ENCODE assay signal across 8 mouse cellular contexts in the genomic region with DNA sequence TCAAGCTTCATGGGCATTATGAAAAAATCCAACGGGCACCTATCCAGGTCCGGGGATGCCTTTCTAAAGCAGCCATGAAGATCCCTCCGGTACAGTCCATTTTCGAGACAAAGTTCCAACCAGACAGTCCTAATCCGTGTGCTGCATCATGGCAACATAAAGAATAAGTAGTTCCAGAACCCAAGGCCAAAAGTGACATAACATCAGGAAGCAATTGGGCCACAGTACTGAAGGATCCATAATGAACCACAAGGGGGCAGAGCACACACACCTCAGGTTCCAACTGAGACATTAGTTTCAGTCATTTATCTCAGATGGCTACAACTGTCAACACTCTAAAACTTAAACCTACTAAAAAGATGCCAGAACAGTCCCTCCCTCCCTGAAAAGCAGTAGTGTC. TPM values are rescaled to one million over a fixed set of nuclear protein-coding genes. Genes with fewer than 3 reads are reported as not detected.
DNase-seq lines count a peak whose midpoint lies in the region; ATAC-seq and TF ChIP-seq lines count a peak whose summit lies in the region.

No protein-coding gene starts in this region.

- H3K4me1 ChIP-seq in heart, adult 2 months (ENCODE audit: control insufficient read depth, insufficient read depth, low read length) = peaks cover 4% of the 10 kb centered on the region
- peaks cover 29% of the 10 kb centered on the region for H3K4me1 ChIP-seq in heart, embryonic 12.5 days (replicated peaks)

- no peak overlapping the region for H3K27ac ChIP-seq in heart, adult 2 months
- H3K27ac ChIP-seq in heart, embryonic 12.5 days (ENCODE audit: poor library complexity, severe bottlenecking) = no peak overlapping the region

- H3K4me2 ChIP-seq in heart, embryonic 12.5 days = no peak overlapping the region

- ATAC-seq in heart, embryonic 12.5 days (ENCODE audit: insufficient number of reproducible peaks, low FRiP score) = no peak

- no peaks in the 10 kb centered on the region for H3K27me3 ChIP-seq in heart, adult 2 months (ENCODE audit: control insufficient read depth, insufficient read depth, low read length)
- no peaks in the 10 kb centered on the region for H3K27me3 ChIP-seq in heart, embryonic 12.5 days (replicated peaks)

- 62% methylated on average over 5 of the region's 5 CpGs for WGBS in heart, adult 2 months
- 69% methylated on average over 5 of the region's 5 CpGs for WGBS in heart, embryonic 12.5 days

- no peak overlapping the region for H3K9ac ChIP-seq in heart, adult 2 months (ENCODE audit: low read depth, low read length)
- no peak overlapping the region for H3K9ac ChIP-seq in heart, embryonic 12.5 days

- H3K4me3 ChIP-seq in heart, adult 2 months = no peak overlapping the region
- no peak overlapping the region for H3K4me3 ChIP-seq in heart, embryonic 12.5 days

- intact Hi-C loops in heart, adult 2 months (cut with DNase I) = loop anchor here (1.0 to 2.0 kb wide), 3 partner anchors 115 to 199 kb away; no protein-coding TSS in a partner anchor
- intact Hi-C loops in gastrocnemius, postnatal 36 days (cut with DNase I) = loop anchor here (1.0 to 5.0 kb wide), 3 partner anchors 111 to 199 kb away; no protein-coding TSS in a partner anchor

- no peaks in the 10 kb centered on the region for H3K9me3 ChIP-seq in heart, embryonic 12.5 days (replicated peaks)

- H3K79me2 ChIP-seq in heart, adult 2 months (replicated peaks; ENCODE audit: control insufficient read depth, insufficient read depth, low read length) = no peaks in the 10 kb centered on the region

- H3K36me3 ChIP-seq in heart, adult 2 months (ENCODE audit: control insufficient read depth, insufficient read depth, low read length) = peaks cover 10% of the 10 kb centered on the region
- peaks cover 20% of the 10 kb centered on the region for H3K36me3 ChIP-seq in heart, embryonic 12.5 days

- no peak for TF ChIP-seq POLR2A in heart, adult 2 months (IDR thresholded peaks at IDR 0.05; ENCODE audit: insufficient read depth, low read depth, low read length)

- DNase-seq in heart, adult 2 months = peak in 1 of 2 experiments; percentile 49
- peak; percentile 60 for DNase-seq in A20 (ENCODE audit: low read depth, low spot score)
- DNase-seq in MN1 (ENCODE audit: low spot score) = peak; percentile 67
- DNase-seq in embryo, embryonic 9.5 days (ENCODE audit: extremely low spot score) = peak; percentile 27
- DNase-seq in kidney, postnatal 10 days = peak; percentile 69
- DNase-seq in mesoderm, embryonic 11.5 days (ENCODE audit: low read depth, low spot score) = peak; percentile 65
- DNase-seq in gastrocnemius, postnatal 36 days = no peak

- peak; percentile 87 for TF ChIP-seq CTCF in heart, adult 2 months (IDR thresholded peaks at IDR 0.05)

- TF ChIP-seq EP300 in heart, adult 2 months (IDR thresholded peaks at IDR 0.05; ENCODE audit: insufficient read depth, low read depth, low read length) = no peak

RNA-seq across cellular contexts. Expression of a gene that starts 28.2 kb away (rescaled TPM):
- 10 to 100 TPM; 33.2 to 36.4 TPM for total RNA-seq in heart, adult 2 months (2021)
- 19.4 and 44.3 TPM in 2 replicates for polyA plus RNA-seq in heart, adult 2 months (2012; rRNA removed)
- polyA plus RNA-seq in heart, embryonic 12.5 days (2016; fragmentation: Nextera tagmentation; extraction: Ambion mirVana) = 35.5 and 37.9 TPM in 2 replicates
- total RNA-seq in gastrocnemius, postnatal 36 days (2021) = 10 to 100 TPM; 17.6 to 20.4 TPM

RNA-seq across cellular contexts. Expression of a gene that starts 47.0 kb away (rescaled TPM):
- total RNA-seq in heart, adult 2 months (2021) = 10 to 100 TPM; 28.0 to 31.0 TPM
- 17.4 and 28.8 TPM in 2 replicates for polyA plus RNA-seq in heart, adult 2 months (2012; rRNA removed)
- 3.2 and 3.6 TPM in 2 replicates for polyA plus RNA-seq in heart, embryonic 12.5 days (2016; fragmentation: Nextera tagmentation; extraction: Ambion mirVana)
- 1 to 10 TPM; 4.5 to 8.0 TPM for total RNA-seq in gastrocnemius, postnatal 36 days (2021)

RNA-seq across cellular contexts. Expression of a gene that starts 48.0 kb away (rescaled TPM):
- 10 to 100 TPM; 38.9 to 43.6 TPM for total RNA-seq in heart, adult 2 months (2021)
- 29.9 and 40.4 TPM in 2 replicates for polyA plus RNA-seq in heart, adult 2 months (2012; rRNA removed)
- 8.2 and 9.4 TPM in 2 replicates for polyA plus RNA-seq in heart, embryonic 12.5 days (2016; fragmentation: Nextera tagmentation; extraction: Ambion mirVana)
- total RNA-seq in gastrocnemius, postnatal 36 days (2021) = 1 to 10 TPM; 6.0 to 9.8 TPM

Comparison
In these comparisons a context has a peak if more than half of its experiments do, and no peak if none do; other contexts are left out.
1. DNase-seq: peak in A20 (single experiment), MN1 (single experiment), embryo, embryonic 9.5 days (single experiment), kidney, postnatal 10 days (single experiment) and mesoderm, embryonic 11.5 days (single experiment); none in gastrocnemius, postnatal 36 days (0 of 2).